Mouse (Mus musculus) retina, adult 2 months (tissue): ENCODE measurements at regions not wholly inside any gene's neighbourhood (a gene's known extent, or its start where the extent isn't known, plus 50 kb on each side); places are given as distances from the start of the nearest gene placed in this dataset.

Experiments used
- DNase-seq: peaks from one replicate; pipeline ENCODE4 v3.0.0-alpha.2; 2012; ENCODE audit warnings: low read depth, low spot score

DNA sequence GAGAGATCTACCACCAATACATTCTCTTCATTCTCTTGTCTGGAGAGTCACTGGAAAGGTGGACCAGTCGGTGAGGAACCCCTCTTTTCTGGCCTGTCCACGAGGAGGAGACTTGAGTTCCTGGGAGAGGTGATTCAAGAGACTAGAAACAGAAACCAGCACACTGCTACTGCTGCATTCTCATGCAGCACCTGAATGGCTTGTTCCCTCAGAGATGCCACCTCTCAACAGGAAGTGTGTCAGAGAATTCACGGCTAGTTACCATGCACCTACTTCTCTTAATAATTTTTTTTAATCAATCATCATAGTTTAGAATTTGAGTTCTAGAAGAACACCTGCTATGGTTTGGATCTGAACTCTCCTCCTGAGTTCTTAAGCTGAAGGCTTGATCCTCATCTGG is 52.0 kb upstream of the Dynlrb2 start:
- no peak for DNase-seq

DNA sequence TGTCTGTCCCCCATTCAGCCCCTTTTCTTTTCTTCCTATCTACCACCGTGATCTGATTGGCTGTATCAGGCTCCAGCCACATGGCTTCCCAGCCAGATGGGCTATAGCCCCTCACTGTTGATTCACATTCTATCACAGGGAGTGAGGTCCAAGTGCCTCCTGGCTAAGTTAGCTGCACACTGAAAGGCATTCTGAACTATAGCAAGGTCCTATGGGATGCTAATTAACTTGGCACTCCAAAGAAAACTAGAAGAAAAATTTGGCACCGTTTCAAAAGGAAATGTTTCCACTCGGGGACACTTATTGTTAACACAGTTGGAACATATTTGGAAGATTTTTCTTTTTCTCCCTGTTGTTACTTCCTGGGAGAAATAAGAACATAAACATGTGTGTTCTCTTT is 53.4 kb upstream of the Dynlrb2 start:
- DNase-seq, result no peak

DNA sequence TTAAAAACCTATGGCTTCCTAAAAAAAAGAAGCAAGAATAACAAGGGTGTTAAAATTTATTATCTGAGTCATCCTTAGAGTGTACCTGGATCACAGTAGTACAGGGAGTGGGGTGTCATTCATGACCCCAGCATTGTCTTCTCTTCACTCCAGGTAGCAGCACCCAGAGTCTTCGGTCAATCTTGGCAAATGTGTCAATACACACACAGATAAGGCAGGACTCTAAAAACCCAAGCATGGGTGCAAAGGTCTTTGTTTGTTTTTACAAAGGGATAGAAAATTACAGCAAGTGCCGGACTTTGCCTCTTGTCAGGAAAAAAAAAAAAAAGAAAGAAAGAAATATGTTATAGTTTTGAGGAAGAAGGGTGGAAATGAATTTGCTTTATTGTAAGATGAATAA is 57.3 kb upstream of the Dynlrb2 start:
- DNase-seq, result no peak

DNA sequence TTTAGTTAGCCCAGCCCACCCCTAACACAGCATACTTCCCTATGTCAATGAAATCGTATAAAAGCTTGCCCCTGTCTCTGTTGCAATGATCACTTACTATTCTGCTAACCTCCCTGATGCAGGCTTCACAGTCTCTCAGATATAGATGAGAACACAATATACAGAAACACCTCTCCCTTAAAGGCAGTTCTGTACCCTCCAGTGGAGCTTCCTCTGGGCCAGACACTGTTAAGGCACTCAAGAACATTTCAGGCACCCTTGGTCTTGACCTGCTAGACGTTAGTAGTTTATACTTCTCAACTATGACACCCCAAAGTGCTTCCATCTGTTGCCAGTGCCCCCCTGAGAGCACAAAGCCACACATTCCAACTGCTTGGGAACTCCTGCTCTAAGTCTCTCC is 61.9 kb upstream of the Dynlrb2 start:
- no peak for DNase-seq

DNA sequence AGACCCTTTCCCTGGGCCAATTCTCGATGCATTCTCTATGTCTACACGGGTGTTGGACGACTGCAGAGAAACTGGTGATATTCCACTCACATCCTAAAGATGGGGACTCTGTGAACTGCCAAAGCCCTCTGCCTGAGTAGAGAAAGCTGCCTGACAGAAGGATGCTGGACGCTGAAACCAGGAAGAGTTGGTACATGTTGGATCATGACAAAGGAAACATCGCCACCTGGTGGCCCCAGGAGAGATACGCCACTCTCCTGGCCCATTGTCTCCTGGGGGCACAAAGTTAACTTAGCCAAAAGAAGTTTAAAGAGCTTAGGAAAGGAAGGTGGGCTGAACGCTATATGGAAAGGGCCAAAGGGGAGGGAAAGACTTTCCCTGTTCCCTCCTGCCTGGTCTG is 65.9 kb upstream of the Dynlrb2 start:
- peak; percentile 45 for DNase-seq

DNA sequence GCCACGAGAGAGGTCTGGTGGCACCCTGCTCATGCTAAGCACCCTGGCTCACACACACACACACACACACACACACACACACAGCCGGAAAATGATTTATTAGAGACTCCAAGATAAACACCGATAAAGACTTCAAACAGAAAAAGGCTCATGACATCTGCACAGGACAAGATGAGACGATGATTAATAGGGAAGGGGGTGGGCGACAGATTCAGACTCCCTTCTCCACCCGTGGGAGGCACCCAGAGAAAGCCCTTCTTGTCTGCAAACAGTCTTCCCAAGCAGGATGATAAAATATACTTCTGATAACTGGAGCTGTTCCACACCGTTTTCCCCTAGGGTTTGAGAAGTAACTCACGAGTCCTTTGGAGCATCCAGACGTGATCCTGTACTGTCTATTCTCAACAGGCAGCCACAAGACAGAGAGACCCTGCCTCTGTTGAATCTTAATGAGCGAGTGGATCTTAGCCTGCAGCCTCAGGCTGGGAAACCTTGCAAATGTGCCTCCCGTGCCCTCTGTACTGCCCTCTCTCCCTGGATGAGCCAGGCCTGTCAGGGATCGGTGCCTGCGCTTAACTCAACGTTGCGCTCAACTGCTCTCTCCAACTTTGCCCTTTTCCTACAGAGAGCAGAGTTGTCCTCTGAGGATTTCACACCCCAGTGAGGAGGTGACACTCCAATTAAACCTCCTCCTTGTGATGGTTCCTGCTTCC is 69.3 kb upstream of the Dynlrb2 start:
- DNase-seq, result no peak

DNA sequence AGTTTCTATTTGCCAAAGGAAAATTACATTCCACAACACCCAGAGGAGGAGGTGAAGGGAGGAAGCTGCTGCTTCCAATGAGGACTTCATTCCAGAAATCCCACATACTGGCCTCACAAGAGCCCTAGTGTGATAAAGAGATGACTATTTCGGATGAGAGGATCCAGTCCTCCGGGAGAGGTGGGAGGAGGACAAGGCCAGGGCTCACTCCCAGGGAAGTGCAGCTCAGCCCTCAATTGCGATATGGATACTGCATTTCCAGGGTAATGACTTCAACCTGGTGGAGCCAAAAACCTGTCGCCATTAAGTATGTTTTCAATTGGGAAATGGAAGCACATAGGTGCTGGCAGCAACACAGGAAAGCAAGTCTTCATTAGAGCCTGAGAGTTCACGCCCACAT is 74.7 kb upstream of the Dynlrb2 start:
- DNase-seq, result no peak

DNA sequence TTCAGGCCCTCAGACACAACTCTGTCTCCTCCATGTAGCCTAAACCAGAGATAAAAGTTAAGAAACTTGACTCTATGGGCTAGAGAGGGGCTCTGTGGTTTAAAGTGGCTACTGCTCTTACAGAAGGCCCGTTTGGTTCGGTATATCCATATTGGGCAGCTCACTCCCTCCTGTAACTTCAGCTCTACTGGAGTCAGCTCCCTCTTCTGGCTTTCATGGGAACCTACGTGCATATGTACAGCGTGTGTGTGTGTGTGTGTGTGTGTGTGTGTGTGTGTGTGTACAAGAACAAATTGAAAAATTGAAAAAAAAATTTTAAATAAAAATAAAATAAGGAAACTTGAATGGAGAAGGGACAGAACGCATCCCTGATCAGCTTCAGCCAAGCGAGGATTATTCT is 75.1 kb upstream of the Dynlrb2 start:
- DNase-seq, result no peak

DNA sequence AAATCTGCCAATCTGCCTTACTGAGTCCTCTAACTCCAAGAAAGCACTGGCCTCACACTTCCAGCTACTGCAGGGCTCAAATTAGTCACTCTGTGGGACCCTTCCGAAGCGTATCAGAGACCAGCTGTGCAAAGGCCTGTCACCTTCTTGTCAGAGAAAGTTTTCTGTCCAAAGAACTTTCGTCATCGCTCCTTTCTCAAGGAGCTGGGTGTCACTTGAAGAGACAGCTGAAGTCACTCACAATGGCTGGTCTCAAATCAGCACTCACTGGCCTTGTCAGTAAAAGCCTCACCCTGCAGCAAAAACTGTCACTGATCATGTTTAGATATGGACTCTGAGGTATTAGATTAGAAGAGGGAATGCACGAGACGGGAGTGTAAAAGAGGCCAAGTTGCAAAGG is 81.9 kb upstream of the Dynlrb2 start:
- no peak for DNase-seq

DNA sequence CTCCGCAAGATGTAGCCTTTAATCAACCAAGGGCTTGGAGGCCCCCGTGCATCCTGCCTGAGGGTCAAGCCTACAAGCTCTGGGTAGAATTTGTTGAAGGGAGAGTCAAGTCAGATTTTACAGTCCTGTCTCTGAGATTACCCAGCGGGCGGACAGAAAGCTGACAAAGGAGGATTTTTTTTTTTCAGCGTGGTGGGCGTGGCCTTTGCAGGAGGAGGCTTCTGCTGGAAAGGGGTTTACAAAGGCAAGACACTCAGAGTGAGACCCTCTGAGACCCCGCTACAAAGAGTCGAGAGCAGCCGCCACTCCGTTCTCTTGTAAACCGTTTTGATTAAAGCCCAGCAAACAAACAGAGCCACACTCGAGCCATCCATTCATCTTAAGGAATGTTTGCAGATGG is 92.1 kb upstream of the Dynlrb2 start:
- DNase-seq, result no peak

DNA sequence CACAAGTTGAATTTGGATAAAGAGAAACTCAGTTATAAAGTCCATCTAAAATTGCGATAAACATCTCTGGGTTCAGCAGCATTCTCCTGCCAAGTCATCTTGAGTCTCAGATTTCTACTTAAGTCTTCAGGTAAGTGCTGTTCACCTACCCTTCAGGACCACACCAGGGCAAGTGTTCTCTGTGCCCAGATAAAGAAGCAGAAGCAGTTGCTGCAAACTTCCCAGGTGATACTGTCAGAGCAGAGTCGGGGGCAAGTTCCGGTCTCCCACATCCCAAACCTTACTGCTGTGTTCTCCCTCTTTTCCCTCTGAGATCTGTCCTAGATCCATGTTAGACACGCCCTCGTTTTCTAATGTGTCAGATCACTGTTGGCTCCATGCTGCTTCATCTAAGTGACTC is 94.7 kb upstream of the Dynlrb2 start:
- no peak for DNase-seq

DNA sequence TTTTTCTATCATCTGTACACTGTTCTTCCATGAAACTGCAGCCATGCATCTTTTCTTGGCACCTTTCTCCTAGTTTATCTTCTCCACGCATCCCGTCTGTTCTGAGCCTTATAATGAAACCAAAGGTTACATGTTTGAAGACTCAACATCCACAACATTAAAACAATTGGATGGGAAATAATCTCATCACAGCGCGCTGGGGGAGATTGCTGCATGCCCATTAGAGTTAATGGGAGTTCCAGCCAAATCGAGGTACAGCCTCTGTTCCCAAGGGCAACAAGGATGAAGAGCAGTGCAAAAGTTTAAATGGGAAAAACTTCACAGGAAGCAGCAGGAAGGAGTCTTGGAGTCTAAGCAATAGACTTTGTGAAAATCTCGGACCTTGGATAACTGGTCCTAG is 95.8 kb upstream of the Dynlrb2 start:
- no peak for DNase-seq

DNA sequence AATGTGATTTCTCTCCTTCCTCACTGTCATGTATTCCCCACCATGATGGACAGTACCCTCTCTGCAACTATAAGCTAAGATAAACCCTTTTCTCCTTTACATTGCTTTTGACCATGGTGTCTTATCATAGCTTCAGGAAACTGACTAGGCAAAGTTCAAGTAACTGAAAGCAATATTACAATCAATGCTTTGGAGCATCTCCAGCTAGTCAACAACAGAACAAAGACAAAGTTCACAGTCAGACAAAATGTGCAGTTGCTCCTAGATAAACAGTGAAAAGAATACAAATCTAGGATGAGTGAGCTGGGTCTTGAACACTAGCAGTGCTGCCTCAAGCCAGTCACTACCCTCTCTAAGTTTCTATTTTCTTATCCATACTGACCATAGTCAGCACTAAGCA is 100.2 kb upstream of the Dynlrb2 start:
- DNase-seq, result no peak

DNA sequence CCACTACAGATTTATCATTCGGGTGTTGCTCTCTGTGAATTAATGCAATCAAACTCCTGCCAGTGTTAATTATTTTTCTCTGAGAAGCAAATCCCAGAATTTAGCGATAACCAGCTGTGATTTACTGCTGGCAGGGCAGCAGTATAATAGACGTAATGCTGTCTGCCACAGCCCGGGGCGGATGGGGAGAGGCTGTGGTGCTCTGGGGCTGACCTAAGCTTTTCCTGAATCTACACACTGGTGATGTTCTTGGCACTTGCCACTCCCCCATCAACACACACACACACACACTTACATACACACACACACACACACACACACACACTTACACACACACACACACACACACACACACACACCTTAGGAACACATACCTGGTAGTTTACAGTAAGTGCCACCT is 101.4 kb upstream of the Dynlrb2 start:
- no peak for DNase-seq

DNA sequence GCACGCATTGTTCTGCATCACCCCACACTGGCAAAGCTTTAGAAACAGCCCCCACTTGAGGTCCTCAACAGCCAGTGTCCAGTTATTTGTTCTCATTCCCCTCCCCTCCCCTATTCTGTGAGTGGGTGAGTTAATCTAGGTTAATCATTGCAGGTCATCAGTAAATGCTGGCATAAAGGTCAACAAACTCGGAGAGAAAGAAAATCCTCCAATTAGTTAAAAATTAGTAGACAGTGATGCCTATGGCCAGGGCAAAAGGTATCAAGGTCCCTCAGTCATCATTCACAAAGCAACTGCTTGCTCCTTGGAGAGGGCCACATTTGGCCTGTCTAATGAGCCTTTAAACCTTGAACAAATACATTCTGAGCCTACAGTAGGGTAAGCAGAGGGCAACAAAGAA is 105.3 kb upstream of the Dynlrb2 start:
- no peak for DNase-seq

DNA sequence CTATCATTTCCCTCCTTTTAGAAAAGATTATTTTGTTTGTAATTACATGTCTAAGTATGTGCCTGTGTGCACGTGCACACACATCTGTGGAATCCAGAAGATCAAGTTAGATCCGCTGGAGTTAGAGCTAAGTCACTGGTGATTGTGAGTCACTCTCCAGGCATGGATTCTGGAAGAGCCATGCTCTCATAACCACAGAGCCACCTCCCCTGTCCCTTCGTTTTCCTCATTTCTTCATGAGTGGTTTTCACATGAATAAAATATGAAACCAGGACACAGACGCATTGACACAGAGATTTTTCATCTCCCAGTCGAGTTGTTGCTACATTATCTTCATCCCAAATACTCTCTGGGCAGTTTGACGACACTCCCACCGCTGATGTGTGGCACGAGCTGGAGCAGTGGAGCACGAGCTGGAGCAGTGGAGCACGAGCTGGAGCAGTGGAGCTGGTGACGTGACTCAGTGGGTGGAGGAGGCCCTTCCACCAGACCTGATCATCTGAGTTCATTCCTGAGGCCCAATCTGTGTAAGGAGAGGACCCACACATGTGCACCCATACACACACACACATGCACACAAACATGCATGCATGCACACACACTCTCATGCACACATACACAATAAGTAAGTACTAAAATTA is 106.1 kb upstream of the Dynlrb2 start:
- no peak for DNase-seq

DNA sequence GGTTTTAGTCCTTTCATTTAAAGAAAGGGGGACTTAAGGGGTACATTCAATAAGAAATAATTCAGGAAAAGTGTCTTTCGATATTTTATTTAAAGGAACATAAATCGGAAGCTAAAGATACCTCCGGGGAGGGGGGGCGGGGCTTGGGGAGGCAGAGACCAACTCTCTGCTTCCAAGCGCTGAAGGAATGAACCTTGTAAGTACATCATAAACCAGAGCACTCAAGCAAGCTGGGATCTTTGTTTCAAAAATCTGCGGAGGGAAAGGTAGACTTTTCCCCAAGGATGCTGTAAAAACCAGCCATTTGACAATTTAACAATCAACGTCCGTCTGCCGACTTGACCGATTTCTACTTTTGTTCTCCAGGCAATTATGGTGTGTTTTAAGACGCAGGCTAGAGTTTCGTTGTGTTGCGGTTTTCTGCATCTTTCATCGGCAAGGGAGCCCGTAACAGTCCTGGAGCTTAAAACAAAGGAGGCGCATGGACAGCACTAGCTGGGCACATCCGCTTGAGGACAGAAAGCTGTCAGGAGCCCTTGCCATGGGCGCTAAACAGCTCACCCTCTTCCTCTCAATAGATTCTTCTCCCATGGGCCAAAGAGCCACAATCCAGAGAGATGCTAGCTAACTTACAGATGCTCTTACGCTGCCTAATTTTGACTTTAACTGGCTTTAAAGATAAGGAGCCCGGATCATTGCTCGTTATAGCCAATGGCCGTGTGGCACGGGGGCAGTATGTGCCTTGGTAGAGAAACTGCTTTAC is 119.4 kb upstream of the Dynlrb2 start:
- no peak for DNase-seq

DNA sequence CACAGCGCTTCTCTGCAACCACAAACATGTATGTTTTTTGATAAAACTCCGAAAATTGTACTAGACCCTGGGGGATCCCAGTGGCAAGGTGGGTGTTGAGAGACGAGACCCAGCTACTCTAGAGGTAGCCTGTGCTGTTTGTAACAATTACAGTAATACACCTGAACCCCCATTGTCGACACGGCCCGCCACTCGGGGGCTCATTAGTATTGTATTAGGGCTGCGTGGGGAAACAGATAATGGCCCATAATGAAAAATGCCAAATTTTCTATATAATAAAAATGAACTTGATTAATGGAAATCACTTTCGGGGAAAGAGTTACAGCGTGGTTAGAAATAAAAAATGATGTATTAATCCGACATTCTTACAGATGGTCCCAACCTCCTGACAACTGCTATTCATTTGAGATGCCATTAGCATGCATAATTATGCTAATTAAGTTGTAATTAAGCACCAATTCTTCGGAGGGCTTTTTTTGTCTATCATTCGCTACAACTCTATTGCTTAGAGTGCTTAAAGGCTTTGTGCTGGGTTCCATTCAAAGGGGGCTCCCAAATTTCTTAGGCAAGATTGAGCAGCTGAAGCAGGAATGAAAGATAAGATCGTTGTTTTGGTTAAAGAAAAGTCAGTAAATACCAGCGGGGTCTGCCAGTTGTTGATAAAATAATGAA is 120.2 kb upstream of the Dynlrb2 start:
- DNase-seq, result no peak

DNA sequence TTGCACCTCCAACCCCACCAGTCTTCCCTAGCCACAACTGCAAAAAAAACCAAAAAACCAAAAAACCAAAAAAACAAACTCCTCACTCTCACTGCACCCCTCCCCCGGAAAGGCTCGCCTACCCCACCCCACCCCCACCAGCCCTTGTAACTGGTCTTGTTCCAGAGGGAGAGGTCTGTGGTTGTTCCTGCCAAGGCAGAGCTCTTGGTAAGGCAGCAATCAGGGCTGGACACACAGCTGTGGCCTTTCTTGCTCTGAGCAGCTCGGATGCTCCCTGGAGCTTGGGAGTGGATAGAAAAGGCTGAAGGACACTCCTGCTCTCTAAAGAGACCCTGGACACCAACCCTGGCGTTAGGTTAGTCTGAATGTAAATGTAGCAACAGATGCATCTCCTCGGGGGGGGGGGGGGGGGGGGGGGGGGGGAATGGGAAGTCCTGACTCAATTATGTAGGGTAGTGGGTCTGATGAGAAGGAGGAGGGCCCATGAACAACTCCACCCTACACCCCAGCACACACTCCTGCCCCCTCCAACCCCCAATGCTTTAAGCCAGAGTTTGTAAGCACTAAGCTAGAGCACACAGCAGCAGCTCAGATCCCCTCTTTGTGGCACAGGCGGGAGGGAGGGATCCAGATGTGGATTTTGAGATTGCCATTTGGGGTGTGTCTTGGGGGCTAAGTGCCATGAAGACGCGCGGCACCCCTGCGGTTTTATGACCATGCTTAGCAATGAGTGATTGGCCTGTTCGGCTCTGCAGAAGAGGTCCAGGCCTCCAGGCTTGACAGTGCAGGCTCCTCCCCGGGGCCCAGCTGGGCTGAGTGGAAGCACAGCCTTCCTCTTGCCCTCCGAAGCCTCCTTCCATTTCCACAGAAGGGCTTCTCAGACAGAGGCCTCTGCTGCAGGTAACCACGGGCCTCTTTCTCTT is 121.0 kb upstream of the Dynlrb2 start:
- no peak for DNase-seq

DNA sequence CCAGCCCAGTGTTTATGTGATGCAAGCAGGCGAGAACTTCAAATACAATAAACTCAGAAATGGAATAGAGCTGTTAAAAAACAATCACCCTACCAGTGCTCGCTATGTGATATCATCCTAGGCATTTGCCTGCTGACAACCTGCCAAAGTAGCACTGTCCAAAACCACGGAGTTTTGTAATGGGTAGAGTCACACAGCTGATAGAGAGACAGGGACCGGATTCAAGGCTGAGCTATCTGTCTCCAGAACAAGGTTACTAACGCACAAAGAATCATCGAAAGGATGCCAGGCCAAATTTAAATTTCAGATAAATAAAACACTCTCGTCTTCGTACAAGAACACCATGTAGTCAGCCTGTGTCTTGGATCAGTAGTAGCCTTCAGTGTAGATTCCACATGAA is 121.7 kb upstream of the Dynlrb2 start:
- DNase-seq, result no peak

DNA sequence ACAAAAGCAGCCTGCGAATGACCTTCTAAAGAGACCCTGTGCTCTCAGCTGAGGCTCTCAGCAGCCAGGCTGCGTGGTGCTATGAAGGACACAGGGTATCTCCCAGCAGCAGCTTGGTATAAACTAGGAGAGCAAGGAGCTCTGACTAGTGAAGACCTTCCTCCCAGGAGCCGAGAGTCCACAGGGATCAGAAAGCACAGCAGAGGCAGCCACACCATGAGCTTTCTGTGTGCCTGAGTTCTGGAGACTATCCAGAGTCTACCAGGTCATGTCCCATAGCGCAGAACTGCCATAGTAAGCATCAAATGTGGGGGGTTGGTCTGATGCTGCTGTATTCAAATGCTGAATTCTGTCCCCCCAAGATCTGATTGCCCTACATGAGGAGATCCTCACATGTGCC is 124.2 kb upstream of the Dynlrb2 start:
- DNase-seq, result no peak
